Mouse (Mus musculus) stomach, postnatal 0 days (tissue): ENCODE data around the gene Oosp1. TPM values are rescaled to one million over a fixed set of nuclear protein-coding genes. Genes with fewer than 3 reads are reported as not detected.

ENCODE experiments used
- ATAC-seq: fragments of 200-750 bp; cut with Nextera tagmentation; 2 replicates; pipeline ENCODE4 v1.8.0; 2017; ENCODE audit not compliant: low FRiP score, low TSS enrichment
- DNase-seq: peaks from one replicate; pipeline ENCODE4 v3.0.0-alpha.2; 2016; ENCODE audit warnings: low spot score
- H3K27ac ChIP-seq: fragments of 300-500 bp; sonication (generic); replicated peaks from 2 replicates; pipeline ENCODE4 v1.5.1; 2014; ENCODE audit warnings: mild to moderate bottlenecking, control low read depth
- H3K27me3 ChIP-seq: fragments of 300-500 bp; sonication (generic); 2 replicates; pipeline ENCODE4 v1.6.1; 2014; ENCODE audit warnings: low read length; ENCODE audit not compliant: control insufficient read depth, insufficient read depth
- H3K36me3 ChIP-seq: fragments of 300-500 bp; sonication (generic); 2 replicates; pipeline ENCODE4 v1.6.1; 2014; ENCODE audit warnings: low read length, mixed read lengths; ENCODE audit not compliant: control insufficient read depth, insufficient read depth
- H3K4me1 ChIP-seq: fragments of 300-500 bp; sonication (generic); replicated peaks from 2 replicates; pipeline ENCODE4 v1.6.1; 2014; ENCODE audit warnings: antibody characterized with exemption; ENCODE audit not compliant: control insufficient read depth, insufficient read depth
- H3K4me2 ChIP-seq: fragments of 300-500 bp; sonication (generic); replicated peaks from 2 replicates; pipeline ENCODE4 v1.6.1; 2014; ENCODE audit warnings: low read depth, mild to moderate bottlenecking, control low read depth, moderate library complexity
- H3K4me3 ChIP-seq: fragments of 300-500 bp; sonication (generic); 2 replicates; pipeline ENCODE4 v1.5.1; 2014; ENCODE audit warnings: low read depth, low read length, control low read depth
- H3K9ac ChIP-seq: fragments of 300-500 bp; sonication (generic); 2 replicates; pipeline ENCODE4 v1.6.1; 2014; ENCODE audit warnings: mild to moderate bottlenecking, low read length, control low read depth, mixed read lengths
- H3K9me3 ChIP-seq: fragments of 300-500 bp; sonication (generic); 2 replicates; pipeline ENCODE4 v1.6.1; 2016; ENCODE audit warnings: low read length; ENCODE audit not compliant: control insufficient read depth
- CTCF ChIP-seq: IDR thresholded peaks from 2 replicates; pipeline ENCODE4 v1.5.1; 2016; ENCODE audit warnings: antibody characterized with exemption, low read depth, mild to moderate bottlenecking, moderate library complexity
- EP300 ChIP-seq: optimal IDR thresholded peaks from 2 replicates; pipeline ENCODE3; 2016; ENCODE audit warnings: antibody characterized with exemption
- WGBS: fragments of 180-500 bp; shearing (Covaris S2); extraction: QIAGEN DNeasy Blood & Tissue Kit; methylation state at CpG from one replicate; pipeline ENCODE4 v1.1.7; 2014; 5-methylcytosine and 5-hydroxymethylcytosine counted together
- polyA plus RNA-seq: library from polyadenylated mRNA; unstranded; fragments of >200 nt; fragmentation: Nextera tagmentation; extraction: Ambion mirVana; gene quantifications from 2 replicates; pipeline ENCODE4 v1.2.1, GENCODE M21; 2015

The Oosp1 gene
- polyA plus RNA-seq, 1 experiment from 2014 or later, result not detected

GRCm38 (mm10) chr19:11639038-11639437, 51.9 kb downstream of the Oosp1 start:
- DNase-seq (no peak), ATAC-seq (no peak)
- Histone ChIP-seq H3K4me1 (no peaks in the 10 kb centered on the region), H3K9ac (no peak overlapping the region), H3K27ac (no peak overlapping the region), H3K9me3 (no peaks in the 10 kb centered on the region), H3K27me3 (no peaks in the 10 kb centered on the region), H3K36me3 (no peaks in the 10 kb centered on the region), H3K4me2 (no peak overlapping the region), H3K4me3 (no peak overlapping the region)
- WGBS, result 76% methylated on average over 4 of the region's 4 CpGs
- TF ChIP-seq EP300, result no peak
- no peak for TF ChIP-seq CTCF

DNA sequence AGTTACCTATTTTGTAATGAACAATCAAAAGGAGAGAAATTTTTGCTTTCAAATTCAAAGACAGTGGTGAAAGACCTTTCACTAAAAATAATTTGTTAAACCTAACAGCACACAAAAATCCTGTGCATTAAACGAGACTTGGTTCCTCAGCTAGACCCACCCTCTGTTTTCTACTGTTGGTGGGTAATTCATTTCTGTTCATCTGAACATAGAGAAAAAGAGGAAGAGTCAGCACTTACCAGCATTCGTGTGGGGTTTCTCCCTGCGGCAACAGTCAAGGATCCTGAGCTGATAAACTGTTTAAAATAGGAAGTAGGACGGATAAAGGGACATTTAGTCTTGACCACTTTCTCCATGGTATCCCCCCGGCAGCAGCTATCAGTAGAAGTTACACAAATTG, 55.4 kb downstream of the Oosp1 start:
- Histone ChIP-seq H3K9me3 (no peaks in the 10 kb centered on the region), H3K27ac (no peak overlapping the region), H3K4me3 (no peak overlapping the region), H3K4me1 (no peaks in the 10 kb centered on the region), H3K27me3 (no peaks in the 10 kb centered on the region), H3K9ac (no peak overlapping the region), H3K4me2 (no peak overlapping the region), H3K36me3 (no peaks in the 10 kb centered on the region)
- WGBS, result 62% methylated on average over 5 of the region's 5 CpGs
- ATAC-seq (no peak), DNase-seq (no peak)
- TF ChIP-seq CTCF (no peak), EP300 (no peak)

DNA sequence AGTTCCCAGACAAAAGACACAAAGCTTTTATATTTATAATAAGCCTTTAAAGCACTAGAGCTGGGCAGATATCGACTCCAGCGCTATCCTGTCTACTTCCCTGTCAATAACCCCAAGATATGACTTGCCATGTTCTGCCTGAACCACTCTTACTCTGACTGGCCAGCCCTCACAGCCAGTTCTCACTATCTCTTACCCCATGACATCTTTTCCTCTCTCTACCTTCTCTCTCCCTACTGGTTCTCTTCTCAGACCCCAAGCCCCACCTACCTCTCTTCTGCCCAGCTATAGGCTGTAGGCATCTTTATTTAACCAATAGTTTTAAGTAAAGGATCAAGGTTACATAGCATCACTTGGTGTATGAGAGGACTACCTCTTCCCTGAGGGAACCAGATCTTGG, 56.6 kb downstream of the Oosp1 start:
- no peaks in the 10 kb centered on the region for H3K27me3 ChIP-seq
- TF ChIP-seq CTCF (no peak), EP300 (no peak)
- no peak overlapping the region for H3K4me2 ChIP-seq
- no peak overlapping the region for H3K4me3 ChIP-seq
- DNase-seq (no peak), ATAC-seq (no peak)
- no peak overlapping the region for H3K9ac ChIP-seq
- H3K9me3 ChIP-seq, result no peaks in the 10 kb centered on the region
- H3K36me3 ChIP-seq, result no peaks in the 10 kb centered on the region
- H3K27ac ChIP-seq, result no peak overlapping the region
- WGBS, result 58% methylated on average over 2 of the region's 2 CpGs
- H3K4me1 ChIP-seq, result no peaks in the 10 kb centered on the region

DNA sequence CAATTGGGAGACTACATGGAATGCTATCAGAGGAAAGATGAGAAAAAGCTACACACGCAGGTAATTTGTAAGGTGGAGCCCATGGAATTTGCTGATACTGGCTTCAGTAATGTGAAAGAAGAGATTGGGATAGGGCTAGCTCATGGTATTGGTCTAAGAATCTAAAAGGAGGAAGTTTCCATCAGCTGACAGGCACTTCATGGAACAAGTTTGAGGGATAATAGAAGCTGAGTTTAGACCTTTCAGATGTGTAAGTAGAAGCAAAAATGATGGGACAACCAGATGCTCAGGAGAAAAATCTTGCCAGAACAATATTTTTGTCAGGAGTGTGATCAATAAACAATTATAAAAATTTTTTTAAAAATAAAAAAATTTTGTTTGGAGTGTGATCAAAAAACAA, 57.2 kb downstream of the Oosp1 start:
- Histone ChIP-seq H3K4me3 (no peak overlapping the region), H3K9me3 (no peaks in the 10 kb centered on the region), H3K9ac (no peak overlapping the region), H3K36me3 (no peaks in the 10 kb centered on the region), H3K4me1 (no peaks in the 10 kb centered on the region), H3K27me3 (no peaks in the 10 kb centered on the region), H3K4me2 (no peak overlapping the region), H3K27ac (no peak overlapping the region)
- DNase-seq (no peak), ATAC-seq (no peak)
- WGBS, result 82% methylated on average over 1 of the region's 1 CpGs
- no peak for TF ChIP-seq EP300

DNA sequence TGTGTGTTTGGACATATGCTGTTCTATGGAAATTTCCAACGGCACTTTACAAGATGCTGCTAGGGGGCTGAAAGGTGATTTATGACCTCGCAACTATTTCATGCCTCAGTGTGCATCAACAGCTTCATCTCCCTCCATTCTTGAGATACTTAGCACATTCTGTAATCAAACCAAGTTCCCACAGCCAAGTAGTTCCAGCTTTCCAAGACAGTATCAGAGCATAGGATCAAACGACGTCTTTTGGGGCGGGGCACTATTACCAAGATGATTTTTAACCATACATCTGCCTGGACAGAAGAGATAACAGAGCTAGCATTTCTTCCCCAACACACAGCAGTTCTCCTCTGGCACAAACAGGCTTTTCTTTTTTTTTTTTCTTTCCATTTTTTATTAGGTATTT, 65.7 kb downstream of the Oosp1 start:
- no peaks in the 10 kb centered on the region for H3K27me3 ChIP-seq
- WGBS, result 46% methylated on average over 5 of the region's 5 CpGs
- no peaks in the 10 kb centered on the region for H3K36me3 ChIP-seq
- no peak overlapping the region for H3K9ac ChIP-seq
- no peak for TF ChIP-seq CTCF
- no peak for TF ChIP-seq EP300
- no peak overlapping the region for H3K27ac ChIP-seq
- no peak for DNase-seq
- no peaks in the 10 kb centered on the region for H3K4me1 ChIP-seq
- H3K9me3 ChIP-seq, result no peaks in the 10 kb centered on the region
- no peak overlapping the region for H3K4me3 ChIP-seq
- ATAC-seq, result no peak
- no peak overlapping the region for H3K4me2 ChIP-seq

GRCm38 (mm10) chr19:11624800-11625199, 66.2 kb downstream of the Oosp1 start:
- Histone ChIP-seq H3K36me3 (no peaks in the 10 kb centered on the region), H3K27me3 (no peaks in the 10 kb centered on the region), H3K4me3 (no peak overlapping the region), H3K27ac (no peak overlapping the region), H3K9ac (no peak overlapping the region), H3K4me2 (no peak overlapping the region), H3K4me1 (no peaks in the 10 kb centered on the region), H3K9me3 (no peaks in the 10 kb centered on the region)
- TF ChIP-seq CTCF (no peak), EP300 (no peak)
- ATAC-seq, result no peak
- DNase-seq, result no peak

GRCm38 (mm10) chr19:11623551-11623950, 67.4 kb downstream of the Oosp1 start, which contains the start of gene Ms4a2:
Ms4a2 (minus strand) TSS chr19:11623719.
- Histone ChIP-seq H3K4me1 (no peaks in the 10 kb centered on the region), H3K36me3 (no peaks in the 10 kb centered on the region), H3K27ac (no peak within 1 kb of the TSS), H3K4me3 (no peak within 1 kb of the TSS), H3K9me3 (no peaks in the 10 kb centered on the region), H3K4me2 (no peak within 1 kb of the TSS), H3K27me3 (no peaks in the 10 kb centered on the region), H3K9ac (no peak within 1 kb of the TSS)
- ATAC-seq (no peak), DNase-seq (no peak)
- 86% methylated on average over 2 of the region's 2 CpGs for WGBS
- no peak for TF ChIP-seq CTCF
- no peak for TF ChIP-seq EP300
